Mouse (Mus musculus): Measurements from ENCODE around the gene Cog8.

DNA sequence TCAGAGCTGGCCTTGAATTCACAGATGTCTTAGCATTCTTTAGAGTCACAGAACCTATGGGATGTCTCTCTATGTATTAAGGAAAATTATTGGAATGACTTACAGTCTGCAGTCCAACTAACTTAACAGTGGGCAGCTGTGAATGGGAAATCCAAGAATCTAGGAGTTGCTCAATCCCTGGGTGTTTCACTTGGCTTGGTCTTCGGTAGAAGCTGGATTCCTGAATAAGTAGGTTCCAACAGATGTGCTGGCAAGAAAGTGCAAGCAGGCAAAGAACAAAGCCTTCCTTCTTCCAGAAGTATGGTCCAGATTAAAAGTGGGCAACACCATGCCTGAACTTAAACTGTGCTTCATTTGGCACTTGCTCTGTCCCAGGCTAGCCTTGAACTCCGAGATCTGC lies 44.1 kb upstream of the Cog8 start:
- TF ChIP-seq POLR2A (IDR thresholded peaks at IDR 0.05; ENCODE audit: insufficient read depth, low read length) (no peak), EP300 (IDR thresholded peaks at IDR 0.05; ENCODE audit: insufficient read depth, low read depth, low read length) (no peak)
